Comparison of ENCODE assay signal across 9 mouse cellular contexts in the genomic region with DNA sequence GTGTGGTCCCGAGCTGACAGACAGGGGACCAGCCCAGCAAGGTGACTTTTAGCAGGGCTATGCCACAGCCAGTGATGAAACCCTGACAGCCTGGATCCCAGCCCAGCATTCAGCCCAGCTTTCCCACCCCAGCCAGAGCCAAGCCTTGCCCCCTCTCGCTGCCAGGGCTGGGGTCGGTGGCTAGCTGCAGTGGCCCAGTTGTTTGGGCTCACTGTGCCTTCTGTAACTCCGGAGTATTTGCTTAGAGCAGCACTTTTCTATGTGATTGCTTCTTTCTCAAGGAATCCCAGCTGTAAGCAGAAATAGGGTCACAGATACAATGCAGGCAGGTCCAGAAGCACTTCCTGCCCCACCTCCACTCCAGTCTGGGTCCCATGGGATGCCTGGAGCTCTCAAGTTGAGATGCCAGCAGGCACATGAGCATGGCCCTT.
DNase-seq lines count a peak whose midpoint lies in the region; ATAC-seq and TF ChIP-seq lines count a peak whose summit lies in the region.
"Had no signal": no experiment of that assay in that cellular context is flagged by ENCODE, and none has a peak within 500 bp of the region (broad histone marks: within the 10 kb centered on the region; RNA-seq: fewer than 3 reads in every experiment).

No protein-coding gene starts in this region.

- H3K9me3 ChIP-seq in liver, embryonic 11.5 days (ENCODE audit: control insufficient read depth, low read length): no peaks in the 10 kb centered on the region
- no peaks in the 10 kb centered on the region for H3K9me3 ChIP-seq in embryonic facial prominence, embryonic 11.5 days (replicated peaks; ENCODE audit: control insufficient read depth, low read length)
- no peaks in the 10 kb centered on the region for H3K9me3 ChIP-seq in hindbrain, embryonic 15.5 days
- no peaks in the 10 kb centered on the region for H3K9me3 ChIP-seq in liver, postnatal 0 days (ENCODE audit: low read length)
- no peaks in the 10 kb centered on the region for H3K9me3 ChIP-seq in forebrain, embryonic 14.5 days (replicated peaks; ENCODE audit: control insufficient read depth, low read length)

- TF ChIP-seq EP300 in liver, postnatal 0 days (IDR thresholded peaks at IDR 0.05; ENCODE audit: low read depth): 0 out of 2 replicates have a peak, but pooled peaks have one; percentile 21

- H3K27me3 ChIP-seq in liver, embryonic 11.5 days (replicated peaks; ENCODE audit: control insufficient read depth, insufficient read depth, low read length): no peaks in the 10 kb centered on the region
- no peaks in the 10 kb centered on the region for H3K27me3 ChIP-seq in embryonic facial prominence, embryonic 11.5 days (ENCODE audit: control insufficient read depth, insufficient read depth, low read length)
- no peaks in the 10 kb centered on the region for H3K27me3 ChIP-seq in hindbrain, embryonic 15.5 days
- H3K27me3 ChIP-seq in liver, postnatal 0 days (ENCODE audit: insufficient read depth, low read length): no peaks in the 10 kb centered on the region
- no peaks in the 10 kb centered on the region for H3K27me3 ChIP-seq in forebrain, embryonic 14.5 days (replicated peaks; ENCODE audit: control insufficient read depth, insufficient read depth, low read length)

- 60% methylated on average over 4 of the region's 4 CpGs for WGBS in liver, embryonic 11.5 days
- 64% methylated on average over 4 of the region's 4 CpGs for WGBS in embryonic facial prominence, embryonic 11.5 days
- 59% methylated on average over 4 of the region's 4 CpGs for WGBS in hindbrain, embryonic 15.5 days
- 56% methylated on average over 4 of the region's 4 CpGs for WGBS in liver, postnatal 0 days (ENCODE audit: insufficient replicate concordance)
- WGBS in forebrain, embryonic 14.5 days: 75% methylated on average over 4 of the region's 4 CpGs

- no peak overlapping the region for H3K4me3 ChIP-seq in liver, embryonic 11.5 days (ENCODE audit: low read depth, low read length)
- H3K4me3 ChIP-seq in embryonic facial prominence, embryonic 11.5 days (ENCODE audit: low read depth, low read length): no peak overlapping the region
- no peak overlapping the region for H3K4me3 ChIP-seq in hindbrain, embryonic 15.5 days
- no peak overlapping the region for H3K4me3 ChIP-seq in liver, postnatal 0 days (ENCODE audit: low read depth, low read length)
- H3K4me3 ChIP-seq in forebrain, embryonic 14.5 days (ENCODE audit: low read depth, low read length): no peak overlapping the region

- no peak overlapping the region for H3K9ac ChIP-seq in liver, embryonic 11.5 days (ENCODE audit: low read depth, low read length)
- H3K9ac ChIP-seq in embryonic facial prominence, embryonic 11.5 days (replicated peaks; ENCODE audit: low read length): no peak overlapping the region
- H3K9ac ChIP-seq in hindbrain, embryonic 15.5 days: no peak overlapping the region
- H3K9ac ChIP-seq in liver, postnatal 0 days (replicated peaks): no peak overlapping the region
- no peak overlapping the region for H3K9ac ChIP-seq in forebrain, embryonic 14.5 days (ENCODE audit: low read length)

- no peak overlapping the region; the same call in 1 of the 2 replicates for H3K27ac ChIP-seq in liver, embryonic 11.5 days (ENCODE audit: low read depth, low read length)
- no peak overlapping the region; the same call in 1 of the 2 replicates for H3K27ac ChIP-seq in embryonic facial prominence, embryonic 11.5 days (replicated peaks; ENCODE audit: low read depth, low read length)
- H3K27ac ChIP-seq in hindbrain, embryonic 15.5 days (replicated peaks): peak overlapping the region; percentile 38; the same call in 1 of the 2 replicates
- H3K27ac ChIP-seq in liver, postnatal 0 days (ENCODE audit: low read depth): peak overlapping the region; percentile 45; the same call in 1 of the 2 replicates
- H3K27ac ChIP-seq in forebrain, embryonic 14.5 days (ENCODE audit: low read depth, low read length): no peak overlapping the region

- H3K36me3 ChIP-seq in liver, embryonic 11.5 days (ENCODE audit: control insufficient read depth, insufficient read depth, low read length): no peaks in the 10 kb centered on the region
- H3K36me3 ChIP-seq in embryonic facial prominence, embryonic 11.5 days (replicated peaks; ENCODE audit: control insufficient read depth, insufficient read depth, low read depth, low read length): no peaks in the 10 kb centered on the region
- H3K36me3 ChIP-seq in hindbrain, embryonic 15.5 days: no peaks in the 10 kb centered on the region
- H3K36me3 ChIP-seq in liver, postnatal 0 days (replicated peaks; ENCODE audit: insufficient read depth, low read length): no peaks in the 10 kb centered on the region
- H3K36me3 ChIP-seq in forebrain, embryonic 14.5 days (ENCODE audit: control insufficient read depth, insufficient read depth, low read length): no peaks in the 10 kb centered on the region
- H3K36me3 ChIP-seq: G1E had no signal

- DNase-seq in liver: peak; percentile 13
- DNase-seq in liver, embryonic 11.5 days (ENCODE audit: low spot score): no peak
- DNase-seq in embryonic facial prominence, embryonic 11.5 days (ENCODE audit: low spot score): peak; percentile 24
- peak; percentile 20 for DNase-seq in liver, postnatal 0 days
- no peak for DNase-seq in cerebellum, adult 9-11 months
- no peak for DNase-seq in forebrain, embryonic 14.5 days (ENCODE audit: low spot score)
- no peak for DNase-seq in testis, postnatal 10 days (ENCODE audit: low spot score)

- no peak overlapping the region for H3K4me2 ChIP-seq in liver, embryonic 11.5 days
- no peak overlapping the region for H3K4me2 ChIP-seq in embryonic facial prominence, embryonic 11.5 days (ENCODE audit: low read depth, low read length)
- H3K4me2 ChIP-seq in hindbrain, embryonic 15.5 days: no peak overlapping the region
- H3K4me2 ChIP-seq in liver, postnatal 0 days (ENCODE audit: low read depth, low read length): no peak overlapping the region
- H3K4me2 ChIP-seq in forebrain, embryonic 14.5 days (ENCODE audit: low read length): no peak overlapping the region

- TF ChIP-seq CTCF in liver, postnatal 0 days (IDR thresholded peaks at IDR 0.05; ENCODE audit: low read depth): no peak

- no peaks in the 10 kb centered on the region for H3K4me1 ChIP-seq in liver, embryonic 11.5 days (replicated peaks; ENCODE audit: control insufficient read depth, insufficient read depth, low read length)
- no peaks in the 10 kb centered on the region; the same call in 1 of the 2 replicates for H3K4me1 ChIP-seq in embryonic facial prominence, embryonic 11.5 days (ENCODE audit: control insufficient read depth, insufficient read depth, low read length)
- H3K4me1 ChIP-seq in hindbrain, embryonic 15.5 days (replicated peaks): peaks cover 9% of the 10 kb centered on the region; the same call in 1 of the 2 replicates
- 0 out of 2 replicates have a peak, but pooled peaks cover 5% of the 10 kb centered on the region for H3K4me1 ChIP-seq in liver, postnatal 0 days (ENCODE audit: insufficient read depth)
- no peaks in the 10 kb centered on the region for H3K4me1 ChIP-seq in forebrain, embryonic 14.5 days (ENCODE audit: control insufficient read depth, insufficient read depth, low read length)

- no peak for ATAC-seq in liver, embryonic 11.5 days (replicated peaks; ENCODE audit: low FRiP score)
- ATAC-seq in embryonic facial prominence, embryonic 11.5 days (replicated peaks; ENCODE audit: insufficient number of reproducible peaks, low FRiP score, low TSS enrichment, low read depth): no peak
- no peak; the same call in 1 of the 2 replicates for ATAC-seq in hindbrain, embryonic 15.5 days (ENCODE audit: low FRiP score, low read depth)
- peak; percentile 25; the same call in 1 of the 2 replicates for ATAC-seq in liver, postnatal 0 days
- ATAC-seq in forebrain, embryonic 14.5 days: no peak

Comparison
In these comparisons a context has a peak if more than half of its experiments do, and no peak if none do; other contexts are left out.
1. DNase-seq: peak in liver (single experiment), embryonic facial prominence, embryonic 11.5 days (single experiment) and liver, postnatal 0 days (single experiment); none in liver, embryonic 11.5 days (single experiment), cerebellum, adult 9-11 months (single experiment), forebrain, embryonic 14.5 days (single experiment) and testis, postnatal 10 days (single experiment).
2. H3K27ac ChIP-seq: peak in hindbrain, embryonic 15.5 days (single experiment) and liver, postnatal 0 days (single experiment); none in liver, embryonic 11.5 days (single experiment), embryonic facial prominence, embryonic 11.5 days (single experiment) and forebrain, embryonic 14.5 days (single experiment).